Mouse (Mus musculus): ENCODE measurements around the gene Kremen1. TPM values are rescaled to one million over a fixed set of nuclear protein-coding genes. Genes with fewer than 3 reads are reported as not detected.

Kremen1 gene
- polyA plus RNA-seq, 1 experiment from 2014 or later = 2.6 TPM

DNA sequence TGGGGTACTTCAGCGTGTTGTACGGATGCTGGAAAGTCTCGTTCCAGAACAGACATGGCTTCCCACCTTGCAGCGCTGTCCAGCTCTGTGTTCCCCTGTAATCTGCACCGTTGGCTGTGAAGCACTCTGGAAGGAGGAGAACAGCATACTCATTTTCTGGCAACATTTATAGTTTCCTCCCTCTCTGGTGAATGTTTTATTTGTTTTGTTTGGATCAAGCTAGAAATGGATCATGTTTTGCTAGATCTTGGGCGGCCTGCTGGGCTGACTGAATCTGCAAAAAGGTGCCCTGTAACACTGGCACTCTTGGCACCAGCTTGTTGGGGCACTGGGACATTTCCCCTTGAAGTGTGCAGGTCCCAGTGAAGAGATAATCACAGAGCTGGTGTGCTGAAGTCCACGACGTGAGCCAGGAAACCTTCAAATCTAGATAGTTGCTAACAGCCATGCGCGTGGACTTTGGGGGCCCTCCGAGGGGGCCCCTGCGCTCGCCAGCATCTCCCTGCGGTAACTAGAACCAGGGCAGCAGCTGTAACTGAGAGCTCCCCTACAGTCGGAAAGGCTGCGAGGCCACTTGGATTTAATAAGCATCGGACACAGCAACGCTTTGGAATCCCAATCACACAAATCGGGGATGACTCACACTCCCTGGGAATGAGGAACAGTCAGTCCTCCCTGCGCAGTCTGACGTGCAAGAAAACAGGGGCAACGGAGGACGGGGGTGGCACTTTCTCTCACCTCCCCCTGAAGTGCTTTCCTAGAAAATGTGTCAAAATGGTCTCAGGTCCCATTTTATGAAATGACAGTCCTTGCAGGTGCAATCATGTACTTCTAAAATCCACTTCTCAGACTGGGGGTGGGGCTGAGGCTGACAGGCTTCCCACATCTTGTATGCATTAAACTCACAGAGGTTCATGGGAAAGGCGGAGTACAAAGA, 17.3 kb downstream of the Kremen1 start:
- peak; percentile 17 for DNase-seq (ENCODE audit: low spot score)
- Histone ChIP-seq H3K4me2 (ENCODE audit: low read length) (no peak overlapping the region), H3K4me3 (ENCODE audit: low read depth, low read length) (no peak overlapping the region), H3K27me3 (replicated peaks; ENCODE audit: control insufficient read depth, insufficient read depth, low read length) (no peaks in the 10 kb centered on the region), H3K27ac (ENCODE audit: low read depth, low read length) (0 out of 2 replicates have a peak overlapping the region, but pooled peaks have one; percentile 28), H3K9ac (ENCODE audit: low read length) (no peak overlapping the region; the same call in 1 of the 2 replicates), H3K4me1 (ENCODE audit: control insufficient read depth, insufficient read depth, low read length) (peaks cover 8% of the 10 kb centered on the region), H3K36me3 (ENCODE audit: control insufficient read depth, insufficient read depth, low read length) (0 out of 2 replicates have a peak, but pooled peaks cover 5% of the 10 kb centered on the region), H3K9me3 (replicated peaks; ENCODE audit: control insufficient read depth, low read length) (no peaks in the 10 kb centered on the region)
- WGBS = 72% methylated on average over 24 of the region's 24 CpGs
- no peak for ATAC-seq

DNA sequence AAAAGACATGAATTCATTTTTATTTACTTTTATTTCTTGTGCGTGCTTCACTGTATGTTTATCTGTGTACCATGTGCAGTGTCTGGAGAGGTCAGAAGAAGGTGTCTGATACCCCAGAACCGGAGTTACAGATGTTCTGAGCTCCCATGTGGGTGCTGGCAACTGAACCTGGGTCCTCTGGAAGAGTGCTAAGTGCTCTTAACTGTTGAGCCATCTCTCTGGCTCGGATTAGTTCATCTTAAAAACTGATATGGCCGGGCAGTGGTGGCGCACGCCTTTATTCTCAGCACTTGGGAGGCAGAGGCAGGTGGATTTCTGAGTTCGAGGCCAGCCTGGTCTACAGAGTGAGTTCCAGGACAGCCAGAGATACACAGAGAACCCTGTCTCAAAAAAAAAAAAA, 18.1 kb downstream of the Kremen1 start:
- H3K4me3 ChIP-seq (ENCODE audit: low read depth, low read length) = no peak overlapping the region
- no peak overlapping the region for H3K9ac ChIP-seq (ENCODE audit: low read length)
- peaks cover 8% of the 10 kb centered on the region for H3K4me1 ChIP-seq (ENCODE audit: control insufficient read depth, insufficient read depth, low read length)
- no peak overlapping the region for H3K27ac ChIP-seq (ENCODE audit: low read depth, low read length)
- H3K36me3 ChIP-seq (ENCODE audit: control insufficient read depth, insufficient read depth, low read length) = 0 out of 2 replicates have a peak, but pooled peaks cover 5% of the 10 kb centered on the region
- DNase-seq (ENCODE audit: low spot score) (no peak), ATAC-seq (no peak)
- no peaks in the 10 kb centered on the region for H3K27me3 ChIP-seq (replicated peaks; ENCODE audit: control insufficient read depth, insufficient read depth, low read length)
- H3K9me3 ChIP-seq (replicated peaks; ENCODE audit: control insufficient read depth, low read length) = no peaks in the 10 kb centered on the region
- 96% methylated on average over 7 of the region's 7 CpGs for WGBS
- no peak overlapping the region for H3K4me2 ChIP-seq (ENCODE audit: low read length)

- 90% methylated on average over 8 of the region's 8 CpGs for WGBS
- DNase-seq (ENCODE audit: low spot score) (no peak), ATAC-seq (no peak)
- peaks cover 8% of the 10 kb centered on the region for H3K4me1 ChIP-seq (ENCODE audit: control insufficient read depth, insufficient read depth, low read length)
- no peak overlapping the region for H3K9ac ChIP-seq (ENCODE audit: low read length)
- H3K9me3 ChIP-seq (replicated peaks; ENCODE audit: control insufficient read depth, low read length) = no peaks in the 10 kb centered on the region
- no peak overlapping the region for H3K4me2 ChIP-seq (ENCODE audit: low read length)
- H3K27me3 ChIP-seq (replicated peaks; ENCODE audit: control insufficient read depth, insufficient read depth, low read length) = no peaks in the 10 kb centered on the region
- no peak overlapping the region for H3K27ac ChIP-seq (ENCODE audit: low read depth, low read length)
- no peak overlapping the region for H3K4me3 ChIP-seq (ENCODE audit: low read depth, low read length)
- 0 out of 2 replicates have a peak, but pooled peaks cover 5% of the 10 kb centered on the region for H3K36me3 ChIP-seq (ENCODE audit: control insufficient read depth, insufficient read depth, low read length)
Observed at GRCm38 (mm10) chr11:5242158-5242557, 19.2 kb downstream of the Kremen1 start.

DNA sequence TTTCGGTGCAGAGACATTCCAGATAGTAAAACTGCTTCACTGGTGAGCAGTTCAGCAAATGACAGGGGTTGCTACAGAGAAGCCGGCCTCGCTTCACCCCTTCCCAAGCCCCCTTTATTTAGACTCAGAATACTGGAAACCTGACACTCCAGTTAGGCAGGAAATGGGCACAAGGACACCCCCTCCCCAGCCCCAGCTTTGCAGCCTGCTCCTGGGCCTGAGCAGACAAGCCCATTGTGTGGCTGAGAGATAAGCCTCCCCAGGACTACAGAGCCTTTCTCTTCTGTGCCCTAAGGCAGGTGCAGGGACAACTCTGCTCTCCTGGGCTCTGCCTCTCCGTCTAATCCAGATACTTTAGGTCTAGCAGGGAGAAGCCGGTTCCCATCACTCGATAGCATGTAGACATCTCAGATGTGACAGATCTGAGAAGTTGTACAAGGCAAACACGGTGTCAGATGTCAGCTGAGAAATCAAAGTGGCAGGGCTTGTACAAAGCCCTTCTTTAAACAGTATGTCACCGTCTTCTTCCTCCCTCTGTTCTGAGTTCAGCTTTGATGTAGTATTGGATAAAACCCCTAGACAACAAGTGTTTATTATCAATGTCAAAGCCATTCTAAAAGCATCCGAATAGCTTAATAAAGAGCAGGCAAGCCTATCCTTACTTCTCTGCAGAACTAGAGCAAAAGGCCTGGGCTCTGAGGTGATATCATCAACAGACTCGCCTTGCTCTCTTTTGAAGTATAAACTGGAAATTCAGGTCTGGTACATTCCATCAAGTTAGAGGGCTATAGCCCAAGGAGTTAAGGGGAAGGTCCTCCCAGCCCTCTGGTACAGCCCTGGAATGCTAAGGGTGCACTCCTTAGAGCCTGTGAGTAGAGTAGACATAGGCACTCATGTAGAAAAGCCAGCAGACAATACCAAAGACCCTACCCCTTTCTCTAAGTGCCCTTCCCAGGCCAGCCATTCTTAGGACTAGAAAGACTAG, 21.4 kb downstream of the Kremen1 start:
- Histone ChIP-seq H3K36me3 (ENCODE audit: control insufficient read depth, insufficient read depth, low read length) (0 out of 2 replicates have a peak, but pooled peaks cover 5% of the 10 kb centered on the region), H3K9ac (ENCODE audit: low read length) (no peak overlapping the region), H3K27me3 (replicated peaks; ENCODE audit: control insufficient read depth, insufficient read depth, low read length) (no peaks in the 10 kb centered on the region), H3K9me3 (replicated peaks; ENCODE audit: control insufficient read depth, low read length) (no peaks in the 10 kb centered on the region), H3K4me1 (ENCODE audit: control insufficient read depth, insufficient read depth, low read length) (peaks cover 8% of the 10 kb centered on the region), H3K27ac (ENCODE audit: low read depth, low read length) (no peak overlapping the region), H3K4me2 (ENCODE audit: low read length) (no peak overlapping the region), H3K4me3 (ENCODE audit: low read depth, low read length) (no peak overlapping the region)
- DNase-seq (ENCODE audit: low spot score) = peak; percentile 20
- peak; percentile 37; the same call in 1 of the 2 replicates for ATAC-seq
- 8% methylated on average over 10 of the region's 10 CpGs for WGBS

GRCm38 (mm10) chr11:5219910-5220447, 41.4 kb downstream of the Kremen1 start:
- H3K27ac ChIP-seq (ENCODE audit: low read depth, low read length) = no peak overlapping the region

GRCm38 (mm10) chr11:5219371-5219770, 42.0 kb downstream of the Kremen1 start:
- no peak overlapping the region for H3K4me3 ChIP-seq (ENCODE audit: low read depth, low read length)
- WGBS = 91% methylated on average over 4 of the region's 4 CpGs
- H3K4me2 ChIP-seq (ENCODE audit: low read length) = no peak overlapping the region

More at GRCm38 (mm10) chr11:5219910-5220447, 41.4 kb downstream of the Kremen1 start:
- H3K9ac ChIP-seq (ENCODE audit: low read length) = no peak overlapping the region
- H3K36me3 ChIP-seq (ENCODE audit: control insufficient read depth, insufficient read depth, low read length) = no peaks in the 10 kb centered on the region
- H3K4me1 ChIP-seq (ENCODE audit: control insufficient read depth, insufficient read depth, low read length) = peaks cover 10% of the 10 kb centered on the region; the same call in 1 of the 2 replicates
- no peaks in the 10 kb centered on the region for H3K9me3 ChIP-seq (replicated peaks; ENCODE audit: control insufficient read depth, low read length)
- H3K4me2 ChIP-seq (ENCODE audit: low read length) = no peak overlapping the region
- no peak overlapping the region for H3K4me3 ChIP-seq (ENCODE audit: low read depth, low read length)
- no peaks in the 10 kb centered on the region for H3K27me3 ChIP-seq (replicated peaks; ENCODE audit: control insufficient read depth, insufficient read depth, low read length)
- WGBS = 7% methylated on average over 6 of the region's 6 CpGs
- DNase-seq (ENCODE audit: low spot score) (peak; percentile 51), ATAC-seq (peak; percentile 65)

DNA sequence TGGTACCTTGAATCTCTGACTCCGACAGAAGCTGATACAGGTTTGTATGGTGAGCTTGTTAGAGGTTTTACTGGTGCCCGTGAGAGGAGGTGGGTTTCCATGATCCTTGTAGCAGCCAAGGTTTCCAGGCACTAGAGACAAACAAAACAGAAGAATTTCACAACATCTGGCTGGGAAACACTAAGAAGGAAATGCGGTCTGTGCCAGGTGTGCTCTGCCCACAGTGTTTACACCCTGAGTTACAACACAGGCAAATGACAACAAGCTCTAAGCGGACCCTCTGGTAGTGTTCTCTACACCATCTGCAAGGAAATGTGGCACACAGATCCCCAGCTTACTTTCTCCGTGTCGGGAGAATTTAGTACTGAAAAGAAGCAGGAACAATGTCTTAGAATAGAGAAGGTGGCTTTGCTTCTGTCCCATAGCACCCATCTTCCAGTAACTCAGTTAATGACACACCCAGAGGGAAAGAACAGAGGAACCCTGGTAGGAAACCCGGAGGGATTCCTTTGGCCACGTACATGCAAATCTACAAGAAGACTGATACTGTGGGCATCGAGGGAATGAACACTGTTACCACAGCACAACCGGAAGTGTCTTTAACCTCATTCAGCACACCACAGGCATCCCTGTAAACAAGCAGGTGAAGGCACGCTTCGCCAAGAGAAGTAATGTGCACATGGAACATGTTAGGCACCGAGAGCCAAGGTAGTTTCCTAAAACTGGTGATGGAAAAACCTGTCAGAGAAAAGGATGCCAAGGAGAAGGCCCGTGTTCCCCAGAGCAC, 45.8 kb downstream of the Kremen1 start:
- H3K4me1 ChIP-seq (ENCODE audit: control insufficient read depth, insufficient read depth, low read length) = peaks cover 9% of the 10 kb centered on the region; the same call in 1 of the 2 replicates
- no peak overlapping the region for H3K9ac ChIP-seq (ENCODE audit: low read length)
- H3K27me3 ChIP-seq (replicated peaks; ENCODE audit: control insufficient read depth, insufficient read depth, low read length) = no peaks in the 10 kb centered on the region
- DNase-seq (ENCODE audit: low spot score) = no peak
- H3K27ac ChIP-seq (ENCODE audit: low read depth, low read length) = no peak overlapping the region
- H3K9me3 ChIP-seq (replicated peaks; ENCODE audit: control insufficient read depth, low read length) = no peaks in the 10 kb centered on the region
- no peak for ATAC-seq
- H3K36me3 ChIP-seq (ENCODE audit: control insufficient read depth, insufficient read depth, low read length) = 0 out of 2 replicates have a peak, but pooled peaks cover 4% of the 10 kb centered on the region
- H3K4me3 ChIP-seq (ENCODE audit: low read depth, low read length) = no peak overlapping the region
- H3K4me2 ChIP-seq (ENCODE audit: low read length) = no peak overlapping the region
- 89% methylated on average over 14 of the region's 14 CpGs for WGBS

More at GRCm38 (mm10) chr11:5219371-5219770, 42.0 kb downstream of the Kremen1 start:
- H3K4me1 ChIP-seq (ENCODE audit: control insufficient read depth, insufficient read depth, low read length) = peaks cover 10% of the 10 kb centered on the region; the same call in 1 of the 2 replicates
- H3K36me3 ChIP-seq (ENCODE audit: control insufficient read depth, insufficient read depth, low read length) = 0 out of 2 replicates have a peak, but pooled peaks cover 2% of the 10 kb centered on the region
- H3K27ac ChIP-seq (ENCODE audit: low read depth, low read length) = no peak overlapping the region
- ATAC-seq (no peak), DNase-seq (ENCODE audit: low spot score) (no peak)
- no peaks in the 10 kb centered on the region for H3K9me3 ChIP-seq (replicated peaks; ENCODE audit: control insufficient read depth, low read length)
- H3K9ac ChIP-seq (ENCODE audit: low read length) = no peak overlapping the region
- H3K27me3 ChIP-seq (replicated peaks; ENCODE audit: control insufficient read depth, insufficient read depth, low read length) = no peaks in the 10 kb centered on the region

Data from forebrain, embryonic 14.5 days (tissue).